Mouse (Mus musculus) cortical plate, adult 2 months (tissue): Measurements from ENCODE around the gene Mal. TPM values are rescaled to one million over a fixed set of nuclear protein-coding genes. Genes with fewer than 3 reads are reported as not detected.

Source experiments
- H3K27ac ChIP-seq: fragments of 200-500 bp; 2 replicates; pipeline ENCODE4 v1.5.1; 2012; ENCODE audit warnings: low read length, control low read depth, inconsistent platforms; ENCODE audit not compliant: insufficient read depth
- H3K4me1 ChIP-seq: fragments of 200-500 bp; 2 replicates; pipeline ENCODE4 v1.6.1; 2011; ENCODE audit warnings: low read length; ENCODE audit not compliant: control insufficient read depth, insufficient read depth
- H3K4me3 ChIP-seq: fragments of 200-500 bp; 2 replicates; pipeline ENCODE4 v1.5.1; 2011; ENCODE audit warnings: mild to moderate bottlenecking, low read length, control low read depth; ENCODE audit not compliant: insufficient read depth
- CTCF ChIP-seq: fragments of 200-500 bp; IDR thresholded peaks from 2 replicates; pipeline ENCODE4 v1.5.1; 2011; ENCODE audit warnings: mild to moderate bottlenecking, control low read depth, low read length; ENCODE audit not compliant: insufficient read depth; ENCODE audit errors: extremely low read depth
- POLR2A ChIP-seq: fragments of 200-500 bp; IDR thresholded peaks from 2 replicates; pipeline ENCODE4 v1.6.1; 2011; ENCODE audit warnings: mild to moderate bottlenecking, low read length, control low read depth; ENCODE audit not compliant: insufficient read depth; ENCODE audit errors: extremely low read depth
- polyA plus RNA-seq: library from polyadenylated mRNA; depleted of rRNA; stranded (reverse); fragments of >200 nt; gene quantifications from 2 replicates; pipeline ENCODE4 v1.2.3, GENCODE M21; 2012; rRNA removed

The Mal gene
- polyA plus RNA-seq, result 144 and 209 TPM in 2 replicates

DNA sequence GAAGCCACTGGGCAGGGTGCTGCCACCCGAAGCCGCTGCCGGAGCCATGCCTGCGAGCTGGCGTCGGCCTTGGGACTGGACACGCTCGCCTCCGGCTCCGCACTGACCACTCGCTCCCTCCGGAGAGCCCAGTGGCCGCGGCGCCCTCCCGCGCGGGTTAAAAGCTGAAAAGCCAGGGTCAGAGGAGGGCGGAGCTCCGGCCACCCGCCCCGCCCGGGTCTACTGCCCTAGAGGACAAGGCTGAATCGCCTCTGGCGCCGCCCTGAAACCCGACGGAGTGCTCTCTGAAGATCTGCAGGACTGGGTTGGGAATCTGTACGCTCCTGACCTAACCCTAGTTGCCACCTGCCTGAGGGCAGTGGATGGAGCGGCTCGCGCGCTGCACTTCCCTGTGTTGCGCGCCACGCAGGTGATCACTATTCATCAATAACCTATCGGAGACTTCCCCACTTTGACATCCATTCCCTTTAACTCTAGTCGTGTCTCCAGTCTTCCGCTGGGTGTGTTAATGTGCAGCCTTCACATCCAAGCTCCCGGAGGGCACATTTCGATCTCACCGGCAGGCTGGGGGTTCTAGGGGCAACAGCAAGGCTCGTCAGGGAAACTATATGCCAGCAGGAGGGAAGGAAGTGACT, at the start of gene Mal:
TSS of gene Mal (minus strand) at position 610 of the 635 bp plus-strand sequence.
- TF ChIP-seq POLR2A (0 out of 2 replicates have a peak, but pooled peaks have one; percentile 30), CTCF (no peak)
- Histone ChIP-seq H3K4me1 (no peaks in the 10 kb centered on the region), H3K27ac (0 out of 2 replicates have a peak within 1 kb of the TSS, but pooled peaks have one; percentile 42), H3K4me3 (peak within 1 kb of the TSS; percentile 41)

DNA sequence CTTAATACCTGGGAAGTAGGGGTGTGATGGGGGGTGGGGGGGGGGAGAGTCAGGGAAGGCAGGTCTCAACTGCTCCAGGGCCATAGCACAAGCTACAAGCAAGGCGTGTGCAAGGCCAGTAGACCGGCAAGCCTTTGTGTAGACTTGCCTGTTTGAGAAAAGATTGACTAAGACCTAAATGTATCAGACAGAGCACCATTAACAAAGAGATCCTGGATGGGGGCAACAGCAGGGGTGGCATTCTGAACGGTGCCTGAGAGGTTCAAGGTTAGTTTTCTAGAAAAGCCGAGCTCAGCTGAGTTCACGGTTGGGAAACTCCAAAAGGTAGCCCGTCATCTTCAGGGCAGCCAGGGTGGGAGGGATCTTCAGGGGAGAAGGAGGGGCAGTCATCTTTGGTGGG, 48.8 kb upstream of the Mal start:
- Histone ChIP-seq H3K27ac (no peak overlapping the region), H3K4me1 (no peaks in the 10 kb centered on the region), H3K4me3 (no peak overlapping the region)
- TF ChIP-seq CTCF (no peak), POLR2A (no peak)

GRCm38 (mm10) chr2:127689239-127689638, 32.7 kb upstream of the Mal start:
- no peak for TF ChIP-seq CTCF
- TF ChIP-seq POLR2A, result no peak
- H3K4me3 ChIP-seq, result no peak overlapping the region
- H3K27ac ChIP-seq, result no peak overlapping the region
- no peaks in the 10 kb centered on the region for H3K4me1 ChIP-seq

DNA sequence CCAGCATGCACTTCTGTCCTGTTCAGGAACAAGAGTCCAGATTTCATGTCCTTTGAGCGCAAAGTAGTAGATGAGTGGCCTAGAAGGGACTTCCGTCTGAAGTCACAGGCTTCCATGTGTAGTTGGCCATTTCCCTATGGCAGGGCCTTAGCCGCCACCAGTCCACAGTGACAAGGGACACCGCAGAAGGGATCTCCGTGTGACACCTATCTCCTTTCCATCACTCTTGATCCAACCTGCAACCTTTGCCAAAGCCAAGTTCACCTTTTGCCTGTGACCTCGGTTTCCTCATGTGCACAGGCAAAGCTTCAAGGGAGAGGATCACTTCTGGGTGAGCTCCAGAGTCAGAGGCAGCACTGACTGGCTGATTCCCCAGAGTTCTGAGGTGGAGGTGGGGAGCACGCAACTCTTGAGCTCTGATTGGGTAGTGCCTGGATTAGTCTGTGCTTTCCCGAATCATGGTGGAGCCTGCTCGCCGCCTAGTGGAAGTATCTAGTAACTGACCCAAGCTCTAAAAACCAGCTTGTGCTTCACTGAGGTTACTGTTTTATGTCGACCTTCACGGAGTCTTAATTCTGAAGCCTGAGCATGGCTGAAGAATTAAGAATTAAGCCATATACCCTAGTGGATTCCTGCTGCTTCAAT, 27.3 kb upstream of the Mal start:
- TF ChIP-seq POLR2A (no peak), CTCF (peak; percentile 84)
- Histone ChIP-seq H3K4me1 (no peaks in the 10 kb centered on the region), H3K27ac (no peak overlapping the region), H3K4me3 (no peak overlapping the region)

DNA sequence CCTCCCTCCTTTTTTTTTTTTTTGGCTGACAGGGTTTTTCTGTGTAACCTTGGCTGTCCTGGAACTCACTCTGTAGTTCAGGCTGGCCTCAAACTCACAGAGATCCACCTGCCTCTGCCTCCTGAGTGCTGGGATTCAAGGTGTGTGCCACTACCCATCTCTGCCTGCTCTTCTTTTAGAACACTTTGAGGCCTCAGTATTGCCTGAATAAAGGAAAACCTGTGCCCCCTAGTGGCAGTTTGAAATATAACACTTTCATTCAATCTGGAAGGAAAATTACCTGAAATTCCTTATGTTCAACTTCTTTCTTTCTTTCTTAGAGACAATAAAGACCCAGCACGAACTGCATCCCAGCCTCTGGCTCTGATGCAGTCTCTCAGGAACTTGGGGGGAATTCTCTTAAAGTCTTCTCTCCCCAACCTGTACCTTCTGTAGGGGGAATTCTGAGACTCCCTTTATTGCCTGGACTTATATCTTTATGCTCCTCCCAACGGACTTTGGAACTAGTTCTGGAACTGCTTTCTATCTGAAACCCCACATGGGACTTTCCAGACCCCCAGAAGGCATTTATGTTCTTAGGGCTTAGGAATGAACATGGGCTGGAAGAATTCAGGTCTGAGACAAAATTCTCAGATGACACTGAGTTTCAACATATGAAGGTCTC, 11.5 kb upstream of the Mal start:
- no peak overlapping the region for H3K27ac ChIP-seq
- H3K4me3 ChIP-seq, result no peak overlapping the region
- TF ChIP-seq POLR2A, result no peak
- 0 out of 2 replicates have a peak, but pooled peaks have one; percentile 19 for TF ChIP-seq CTCF

GRCm38 (mm10) chr2:127667015-127667414, 10.5 kb upstream of the Mal start:
- no peak overlapping the region for H3K27ac ChIP-seq
- H3K4me1 ChIP-seq, result no peaks in the 10 kb centered on the region
- TF ChIP-seq POLR2A, result no peak
- no peak for TF ChIP-seq CTCF
- H3K4me3 ChIP-seq, result no peak overlapping the region

More for the DNA sequence above, 11.5 kb upstream of the Mal start:
- no peaks in the 10 kb centered on the region for H3K4me1 ChIP-seq

DNA sequence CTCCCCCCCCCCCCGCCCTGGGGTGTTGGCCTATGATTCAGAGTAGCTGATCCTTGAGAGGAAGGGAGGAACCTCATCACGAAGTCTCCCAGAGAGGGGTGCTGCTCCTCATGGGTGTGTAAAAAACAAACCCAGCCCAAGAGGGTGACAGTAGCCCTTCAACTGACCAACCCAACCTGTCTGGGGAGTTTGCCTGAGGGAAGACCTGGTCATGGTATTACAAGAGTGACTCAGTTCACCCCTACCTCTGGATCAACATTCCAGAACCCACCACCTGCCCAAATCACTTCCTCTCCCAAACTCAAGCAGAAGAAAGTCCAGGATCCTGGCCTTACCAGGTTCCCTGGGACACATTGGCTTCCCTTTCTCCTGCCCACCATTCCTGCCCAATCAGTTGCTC, 6.2 kb upstream of the Mal start:
- Histone ChIP-seq H3K4me3 (no peak overlapping the region), H3K27ac (no peak overlapping the region), H3K4me1 (no peaks in the 10 kb centered on the region)
- TF ChIP-seq CTCF (no peak), POLR2A (no peak)

- H3K4me3 ChIP-seq, result peak overlapping the region; percentile 41
These were observed 1.1 kb downstream of the Mal start for GRCm38 (mm10) chr2:127655419-127655818.

DNA sequence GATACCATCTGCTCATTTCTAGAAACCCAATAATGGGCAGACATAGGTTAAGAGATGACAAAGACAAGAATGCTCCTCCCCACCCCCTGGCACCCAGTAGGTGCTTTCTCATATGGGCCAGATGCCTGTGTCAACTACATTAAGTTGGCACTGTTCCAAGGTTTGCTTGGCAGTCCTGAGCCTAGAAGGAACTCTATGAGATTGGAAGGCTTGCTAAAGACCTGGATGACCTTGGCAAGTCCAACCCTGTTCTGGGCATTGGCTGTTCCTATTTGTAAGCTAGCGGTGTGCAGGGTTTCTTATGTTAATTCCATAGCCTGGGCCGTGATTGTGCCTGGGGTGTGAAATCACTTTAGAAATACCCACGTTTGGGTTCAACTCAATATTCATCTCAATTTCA, 1.7 kb downstream of the Mal start:
- peak overlapping the region; percentile 41 for H3K4me3 ChIP-seq
- H3K4me1 ChIP-seq, result no peaks in the 10 kb centered on the region
- no peak for TF ChIP-seq CTCF
- no peak for TF ChIP-seq POLR2A
- 0 out of 2 replicates have a peak overlapping the region, but pooled peaks have one; percentile 42 for H3K27ac ChIP-seq

More at GRCm38 (mm10) chr2:127655419-127655818, 1.1 kb downstream of the Mal start:
- TF ChIP-seq CTCF (no peak), POLR2A (no peak)
- H3K27ac ChIP-seq, result peak overlapping the region; percentile 42; the same call in 1 of the 2 replicates
- no peaks in the 10 kb centered on the region for H3K4me1 ChIP-seq
